ENCODE assay signal across 9 mouse cellular contexts in the genomic region with DNA sequence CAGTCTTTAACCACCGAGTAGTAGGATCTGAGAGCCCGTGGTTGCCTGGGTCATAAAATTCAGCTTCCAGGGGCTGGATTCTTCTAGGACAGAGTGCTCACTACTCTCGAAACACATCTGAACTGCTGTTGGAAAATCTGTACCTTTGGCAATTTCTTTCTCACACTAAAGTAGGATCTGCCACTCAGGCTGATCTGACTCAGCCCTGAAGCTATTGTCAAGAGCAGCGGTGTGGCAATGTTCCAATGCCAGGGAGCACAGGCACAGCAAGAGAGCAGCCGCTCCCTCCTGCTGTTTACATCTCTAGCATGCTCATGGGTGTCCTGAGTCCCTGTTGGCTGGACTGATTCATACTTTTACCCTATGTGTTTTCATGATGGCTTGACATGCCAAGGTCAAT.
DNase-seq lines count a peak whose midpoint lies in the region; ATAC-seq and TF ChIP-seq lines count a peak whose summit lies in the region.
"Had no signal": no experiment of that assay in that cellular context is flagged by ENCODE, and none has a peak within 500 bp of the region (broad histone marks: within the 10 kb centered on the region; RNA-seq: fewer than 3 reads in every experiment).

No protein-coding gene starts in this region.

- H3K4me2 ChIP-seq in hindbrain, embryonic 14.5 days (replicated peaks) = no peak overlapping the region
- no peak overlapping the region for H3K4me2 ChIP-seq in embryonic facial prominence, embryonic 14.5 days (ENCODE audit: low read depth, low read length)

- H3K79me3 ChIP-seq in C2C12 (ENCODE audit: low read depth) = no peaks in the 10 kb centered on the region

- no peak for ATAC-seq in hindbrain, embryonic 14.5 days (ENCODE audit: low FRiP score)
- no peak for ATAC-seq in embryonic facial prominence, embryonic 14.5 days (ENCODE audit: low read depth)
- no peak for ATAC-seq in activated CD4-positive, CD25-positive, alpha-beta regulatory T cell, adult 4 months

- H3K79me2 ChIP-seq in C2C12 (ENCODE audit: control insufficient read depth, insufficient read depth) = no peaks in the 10 kb centered on the region

- no peak overlapping the region for H3K4me3 ChIP-seq in hindbrain, embryonic 10.5 days
- H3K4me3 ChIP-seq in hindbrain, embryonic 14.5 days (replicated peaks; ENCODE audit: low read length) = no peak overlapping the region
- no peak overlapping the region for H3K4me3 ChIP-seq in C2C12 (ENCODE audit: insufficient read depth, poor library complexity, severe bottlenecking)
- no peak overlapping the region for H3K4me3 ChIP-seq in embryonic facial prominence, embryonic 14.5 days (ENCODE audit: low read depth, low read length)

- H3K9ac ChIP-seq in hindbrain, embryonic 14.5 days = no peak overlapping the region
- H3K9ac ChIP-seq in embryonic facial prominence, embryonic 14.5 days (ENCODE audit: low read depth, low read length) = no peak overlapping the region

- peaks cover 76% of the 10 kb centered on the region for H3K4me1 ChIP-seq in hindbrain, embryonic 10.5 days (replicated peaks)
- H3K4me1 ChIP-seq in hindbrain, embryonic 14.5 days (replicated peaks; ENCODE audit: control insufficient read depth, insufficient read depth, low read length) = peaks cover 7% of the 10 kb centered on the region; the same call in 1 of the 2 replicates
- peaks cover 50% of the 10 kb centered on the region for H3K4me1 ChIP-seq in embryonic facial prominence, embryonic 14.5 days (ENCODE audit: control insufficient read depth, insufficient read depth, low read length)

- no peaks in the 10 kb centered on the region for H3K36me3 ChIP-seq in hindbrain, embryonic 10.5 days
- no peaks in the 10 kb centered on the region for H3K36me3 ChIP-seq in hindbrain, embryonic 14.5 days (replicated peaks; ENCODE audit: control insufficient read depth, insufficient read depth)
- no peaks in the 10 kb centered on the region for H3K36me3 ChIP-seq in C2C12 (ENCODE audit: control insufficient read depth, insufficient read depth)
- H3K36me3 ChIP-seq in embryonic facial prominence, embryonic 14.5 days (ENCODE audit: control insufficient read depth, insufficient read depth, low read length) = no peaks in the 10 kb centered on the region

- peak overlapping the region; percentile 85 for H3K27ac ChIP-seq in hindbrain, embryonic 10.5 days
- no peak overlapping the region for H3K27ac ChIP-seq in hindbrain, embryonic 14.5 days
- peak overlapping the region; percentile 90; the same call in 1 of the 2 replicates for H3K27ac ChIP-seq in embryonic facial prominence, embryonic 14.5 days (replicated peaks; ENCODE audit: low read depth, low read length)

- H3K27me3 ChIP-seq in hindbrain, embryonic 10.5 days (ENCODE audit: insufficient read depth, poor library complexity, severe bottlenecking) = no peaks in the 10 kb centered on the region
- no peaks in the 10 kb centered on the region for H3K27me3 ChIP-seq in hindbrain, embryonic 14.5 days (ENCODE audit: control insufficient read depth, insufficient read depth, low read length)
- no peaks in the 10 kb centered on the region for H3K27me3 ChIP-seq in C2C12 (ENCODE audit: control insufficient read depth, insufficient read depth, insufficient read length)
- H3K27me3 ChIP-seq in embryonic facial prominence, embryonic 14.5 days (replicated peaks; ENCODE audit: control insufficient read depth, insufficient read depth, low read length) = no peaks in the 10 kb centered on the region

- no peak for DNase-seq in hindbrain, embryonic 10.5 days (ENCODE audit: low spot score)
- no peak for DNase-seq in hindbrain, embryonic 14.5 days (ENCODE audit: low spot score)
- DNase-seq in embryonic facial prominence, embryonic 14.5 days (ENCODE audit: low spot score) = peak; percentile 82
- DNase-seq in lung, adult 18-20 months = peak; percentile 91 to 94
- DNase-seq in B cell, adult 2 months = no peak
- no peak for DNase-seq in layer of hippocampus, adult 18-20 months (ENCODE audit: low spot score in 2 of 2)
- DNase-seq: cerebellum, postnatal 25 days had no signal

- no peaks in the 10 kb centered on the region for H3K9me3 ChIP-seq in hindbrain, embryonic 10.5 days
- H3K9me3 ChIP-seq in hindbrain, embryonic 14.5 days (ENCODE audit: control insufficient read depth, low read length) = no peaks in the 10 kb centered on the region
- no peaks in the 10 kb centered on the region for H3K9me3 ChIP-seq in embryonic facial prominence, embryonic 14.5 days (ENCODE audit: control insufficient read depth, low read length)

- 84% methylated on average over 5 of the region's 5 CpGs for WGBS in hindbrain, embryonic 10.5 days
- WGBS in hindbrain, embryonic 14.5 days = 47% methylated on average over 5 of the region's 5 CpGs
- WGBS in embryonic facial prominence, embryonic 14.5 days = 58% methylated on average over 5 of the region's 5 CpGs

- no peak overlapping the region for H3ac ChIP-seq in C2C12 (ENCODE audit: control insufficient read depth, insufficient read length, low read depth)

- no peak for TF ChIP-seq CTCF in C2C12 (IDR thresholded peaks at IDR 0.05; ENCODE audit: control insufficient read depth, insufficient read depth, insufficient read length)

TF ChIP-seq in C2C12, 6 proteins besides CTCF, POLR2A, EP300 and RAD21:
- peak; percentile 39 for TF ChIP-seq MYOD1 (IDR thresholded peaks at IDR 0.05; ENCODE audit: control insufficient read depth, insufficient read length, low read depth)
- peak; percentile 9 for TF ChIP-seq CEBPB (IDR thresholded peaks at IDR 0.05; ENCODE audit: low read depth)
- TF ChIP-seq MAX (IDR thresholded peaks at IDR 0.05) = peak; percentile 75
- TF ChIP-seq FOSL1 (IDR thresholded peaks at IDR 0.05; ENCODE audit: insufficient read depth, low read length, poor library complexity, severe bottlenecking) = no peak
TF ChIP-seq in C2C12: peak in this region for 3.

Comparison
In these comparisons a context has a peak if more than half of its experiments do, and no peak if none do; other contexts are left out.
1. DNase-seq: peak in embryonic facial prominence, embryonic 14.5 days (single experiment) and lung, adult 18-20 months (2 of 2); none in hindbrain, embryonic 10.5 days (single experiment), hindbrain, embryonic 14.5 days (single experiment), B cell, adult 2 months (0 of 2) and layer of hippocampus, adult 18-20 months (0 of 2).